Mouse (Mus musculus) lung, embryonic 16.5 days (tissue): ENCODE data around the gene Tmem234. TPM values are rescaled to one million over a fixed set of nuclear protein-coding genes. Genes with fewer than 3 reads are reported as not detected.
"Not testable (repeated sequence)": the region's sequence is repeated elsewhere in the genome, so short reads cannot be mapped to it uniquely, and the experiment has no call there.

Experiments used
- ATAC-seq: fragments of 200-750 bp; cut with Nextera tagmentation; 2 replicates; pipeline ENCODE4 v1.8.0; 2017; ENCODE audit warnings: low read depth, mild to moderate bottlenecking, moderate library complexity
- H3K27ac ChIP-seq: fragments of 300-500 bp; sonication (generic); 2 replicates; pipeline ENCODE4 v1.5.1; 2014; ENCODE audit warnings: mild to moderate bottlenecking, control low read depth, low read length
- H3K27me3 ChIP-seq: fragments of 300-500 bp; sonication (generic); 2 replicates; pipeline ENCODE4 v1.6.1; 2014; ENCODE audit warnings: low read depth, low read length, mixed read lengths; ENCODE audit not compliant: control insufficient read depth, insufficient read depth
- H3K36me3 ChIP-seq: fragments of 300-500 bp; sonication (generic); 2 replicates; pipeline ENCODE4 v1.6.1; 2014; ENCODE audit warnings: low read length; ENCODE audit not compliant: control insufficient read depth, insufficient read depth
- H3K4me1 ChIP-seq: fragments of 300-500 bp; sonication (generic); replicated peaks from 2 replicates; pipeline ENCODE4 v1.6.1; 2014; ENCODE audit warnings: low read length, mixed read lengths; ENCODE audit not compliant: control insufficient read depth, insufficient read depth
- H3K4me2 ChIP-seq: fragments of 300-500 bp; sonication (generic); 2 replicates; pipeline ENCODE4 v1.6.1; 2014; ENCODE audit warnings: low read depth, low read length, control low read depth
- H3K4me3 ChIP-seq: fragments of 300-500 bp; sonication (generic); 2 replicates; pipeline ENCODE4 v1.5.1; 2014; ENCODE audit warnings: mild to moderate bottlenecking, low read length, control low read depth
- H3K9ac ChIP-seq: fragments of 300-500 bp; sonication (generic); 2 replicates; pipeline ENCODE4 v1.6.1; 2014; ENCODE audit warnings: low read length, control low read depth
- H3K9me3 ChIP-seq: fragments of 300-500 bp; sonication (generic); 2 replicates; pipeline ENCODE4 v1.6.1; 2016; ENCODE audit warnings: low read length; ENCODE audit not compliant: control insufficient read depth
- WGBS: fragments of 180-500 bp; shearing (Covaris S2); extraction: QIAGEN DNeasy Blood & Tissue Kit; methylation state at CpG from one replicate; pipeline ENCODE4 v1.1.7; 2014; 5-methylcytosine and 5-hydroxymethylcytosine counted together
- polyA plus RNA-seq: library from polyadenylated mRNA; unstranded; fragments of >200 nt; fragmentation: Nextera tagmentation; extraction: Ambion mirVana; gene quantifications from 2 replicates; pipeline ENCODE4 v1.2.1, GENCODE M21; 2015

Tmem234 gene
- 190 and 198 TPM in 2 replicates for polyA plus RNA-seq

- WGBS = under 1% methylated on average over 73 of the region's 74 CpGs
- peak; percentile 93 for ATAC-seq
- Histone ChIP-seq H3K27ac (peak within 1 kb of the TSS; percentile 73), H3K9ac (peak within 1 kb of the TSS; percentile 95), H3K4me3 (peak within 1 kb of the TSS; percentile 92), H3K4me1 (peaks cover 15% of the 10 kb centered on the region), H3K27me3 (no peaks in the 10 kb centered on the region), H3K36me3 (peaks cover 24% of the 10 kb centered on the region; the same call in 1 of the 2 replicates), H3K9me3 (no peaks in the 10 kb centered on the region), H3K4me2 (peak within 1 kb of the TSS; percentile 78)
Observed at GRCm38 (mm10) chr4:129600233-129601158, at the start of gene Tmem234, which contains the start of gene Eif3i. Gene Tmem234, plus strand, starts transcription at chr4:129600668. Gene Eif3i, minus strand, starts transcription at chr4:129600648.

DNA sequence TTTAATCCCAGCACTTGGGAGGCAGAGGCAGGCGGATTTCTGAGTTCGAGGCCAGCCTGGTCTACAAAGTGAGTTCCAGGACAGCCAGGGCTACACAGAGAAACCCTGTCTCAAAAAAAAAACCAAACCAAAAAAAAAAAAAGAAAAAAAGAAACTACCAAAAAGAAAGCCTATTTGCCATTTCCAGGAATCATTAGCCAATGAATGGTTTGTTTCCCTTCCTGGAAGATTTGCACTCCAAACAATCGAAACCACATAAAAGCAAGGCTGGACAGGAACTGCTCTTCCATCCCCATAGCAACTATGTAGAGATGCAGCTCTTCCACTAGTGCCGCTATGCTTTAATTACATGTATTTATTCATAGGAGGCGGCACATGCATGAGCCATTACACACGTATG is 46.0 kb upstream of the Tmem234 start:
- ATAC-seq, H3K4me2 ChIP-seq, H3K36me3 ChIP-seq, H3K9me3 ChIP-seq, H3K27me3 ChIP-seq, H3K27ac ChIP-seq, H3K9ac ChIP-seq, H3K4me3 ChIP-seq: not testable (repeated sequence)
- H3K4me1 ChIP-seq = peaks cover 14% of the 10 kb centered on the region
- 80% methylated on average over 4 of the region's 6 CpGs for WGBS

GRCm38 (mm10) chr4:129555421-129555861 is 45.0 kb upstream of the Tmem234 start:
- Histone ChIP-seq H3K27ac (no peak overlapping the region), H3K9ac (peak overlapping the region; percentile 76), H3K4me1 (peaks cover 14% of the 10 kb centered on the region), H3K36me3 (no peaks in the 10 kb centered on the region), H3K27me3 (peaks cover 2% of the 10 kb centered on the region; the same call in 1 of the 2 replicates), H3K4me3 (peak overlapping the region; percentile 64), H3K4me2 (peak overlapping the region; percentile 97), H3K9me3 (no peaks in the 10 kb centered on the region)
- 3% methylated on average over 16 of the region's 16 CpGs for WGBS
- peak; percentile 8; the same call in 1 of the 2 replicates for ATAC-seq

- H3K9ac ChIP-seq = peak overlapping the region; percentile 76
- H3K27me3 ChIP-seq = peaks cover 2% of the 10 kb centered on the region; the same call in 1 of the 2 replicates
- H3K36me3 ChIP-seq = no peaks in the 10 kb centered on the region
- peak overlapping the region; percentile 97 for H3K4me2 ChIP-seq
- H3K27ac ChIP-seq = peak overlapping the region; percentile 63
- H3K9me3 ChIP-seq = no peaks in the 10 kb centered on the region
- peak; percentile 70 for ATAC-seq
- H3K4me3 ChIP-seq = peak overlapping the region; percentile 64
- WGBS = under 1% methylated on average over 24 of the region's 24 CpGs
- H3K4me1 ChIP-seq = peaks cover 14% of the 10 kb centered on the region
Observed at GRCm38 (mm10) chr4:129555862-129556531, 44.5 kb upstream of the Tmem234 start.

DNA sequence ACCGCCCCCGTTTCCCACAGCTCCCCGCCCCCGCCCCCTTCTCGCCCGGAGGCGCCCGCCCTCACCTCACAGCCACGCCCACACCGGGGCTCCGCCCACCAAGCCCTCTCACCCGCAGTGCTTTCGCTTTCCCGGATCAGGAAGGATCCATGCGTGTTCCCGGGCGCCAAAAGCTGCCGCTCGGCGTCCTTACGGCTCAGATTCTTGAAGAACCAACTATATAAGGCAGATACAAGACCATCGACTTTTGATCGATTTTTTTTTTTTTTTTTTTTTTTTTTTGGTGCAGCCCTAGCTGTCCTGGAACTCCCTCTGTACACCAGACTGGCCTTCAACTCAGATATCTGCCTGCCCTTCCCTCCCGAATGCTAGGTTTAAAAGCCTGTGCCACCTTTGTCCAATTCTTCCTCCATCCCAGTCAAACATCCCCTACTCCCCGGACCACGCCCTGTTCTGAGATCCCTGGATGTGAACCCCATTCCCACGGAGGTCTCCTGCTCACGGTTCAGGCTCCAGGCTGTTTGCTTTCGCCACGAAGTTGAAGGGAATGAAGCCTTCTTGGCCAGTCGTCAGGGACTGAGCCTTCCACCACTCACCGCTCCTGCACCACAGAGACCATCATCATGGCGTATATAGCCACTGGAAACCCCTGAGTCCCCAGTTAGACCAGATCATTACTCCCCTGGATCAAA is 43.8 kb upstream of the Tmem234 start:
- 7% methylated on average over 30 of the region's 33 CpGs for WGBS
- Histone ChIP-seq H3K27ac (peak overlapping the region; percentile 63), H3K27me3 (peaks cover 2% of the 10 kb centered on the region; the same call in 1 of the 2 replicates), H3K4me3 (peak overlapping the region; percentile 64), H3K4me1 (peaks cover 14% of the 10 kb centered on the region), H3K4me2 (peak overlapping the region; percentile 97), H3K9me3 (no peaks in the 10 kb centered on the region), H3K36me3 (no peaks in the 10 kb centered on the region), H3K9ac (peak overlapping the region; percentile 76)
- ATAC-seq = peak; percentile 93

- ATAC-seq = peak; percentile 2; the same call in 1 of the 2 replicates
- peak overlapping the region; percentile 76 for H3K9ac ChIP-seq
- H3K36me3 ChIP-seq = no peaks in the 10 kb centered on the region
- peaks cover 2% of the 10 kb centered on the region; the same call in 1 of the 2 replicates for H3K27me3 ChIP-seq
- H3K4me2 ChIP-seq = peak overlapping the region; percentile 97
- H3K4me3 ChIP-seq = peak overlapping the region; percentile 64
- H3K9me3 ChIP-seq = no peaks in the 10 kb centered on the region
- H3K4me1 ChIP-seq = peaks cover 14% of the 10 kb centered on the region
- peak overlapping the region; percentile 63 for H3K27ac ChIP-seq
- 65% methylated on average over 9 of the region's 9 CpGs for WGBS
Observed at GRCm38 (mm10) chr4:129557256-129557808, 43.1 kb upstream of the Tmem234 start.

DNA sequence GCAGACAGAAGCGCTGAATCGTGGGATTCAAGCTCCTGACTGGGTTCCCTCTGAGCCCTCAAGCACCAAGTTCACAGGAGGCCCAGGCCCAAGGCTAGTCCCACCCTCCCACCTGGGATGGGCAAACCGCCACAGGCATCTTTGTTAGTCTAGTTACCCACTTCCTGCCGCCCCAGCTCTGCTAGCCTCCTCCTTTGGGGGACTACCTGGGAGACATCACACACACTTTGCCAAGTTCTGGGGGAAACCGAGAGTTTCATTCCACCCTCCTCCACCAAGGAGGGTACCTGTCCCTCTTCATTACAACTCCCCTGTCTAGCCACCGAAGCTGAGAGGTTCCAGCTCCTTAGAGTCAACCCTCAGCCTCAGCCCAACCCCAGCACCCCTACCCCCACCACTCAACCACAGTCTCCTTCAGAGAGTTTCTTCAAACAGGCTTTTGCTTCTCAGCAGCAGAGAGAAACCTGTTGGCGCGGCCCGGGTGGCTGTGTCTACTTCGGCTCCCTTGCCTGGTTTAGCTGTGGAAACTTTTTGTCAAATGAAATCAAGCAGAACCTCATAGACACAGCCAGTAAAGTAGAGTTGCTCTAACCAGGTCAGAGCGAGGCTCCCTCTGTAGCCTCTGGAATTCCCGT is 42.0 kb upstream of the Tmem234 start:
- peaks cover 14% of the 10 kb centered on the region for H3K4me1 ChIP-seq
- H3K27me3 ChIP-seq = peaks cover 2% of the 10 kb centered on the region; the same call in 1 of the 2 replicates
- no peak overlapping the region for H3K4me2 ChIP-seq
- H3K27ac ChIP-seq = no peak overlapping the region
- WGBS = 71% methylated on average over 12 of the region's 12 CpGs
- H3K36me3 ChIP-seq = no peaks in the 10 kb centered on the region
- H3K9ac ChIP-seq = no peak overlapping the region
- no peaks in the 10 kb centered on the region for H3K9me3 ChIP-seq
- ATAC-seq = no peak
- H3K4me3 ChIP-seq = no peak overlapping the region

DNA sequence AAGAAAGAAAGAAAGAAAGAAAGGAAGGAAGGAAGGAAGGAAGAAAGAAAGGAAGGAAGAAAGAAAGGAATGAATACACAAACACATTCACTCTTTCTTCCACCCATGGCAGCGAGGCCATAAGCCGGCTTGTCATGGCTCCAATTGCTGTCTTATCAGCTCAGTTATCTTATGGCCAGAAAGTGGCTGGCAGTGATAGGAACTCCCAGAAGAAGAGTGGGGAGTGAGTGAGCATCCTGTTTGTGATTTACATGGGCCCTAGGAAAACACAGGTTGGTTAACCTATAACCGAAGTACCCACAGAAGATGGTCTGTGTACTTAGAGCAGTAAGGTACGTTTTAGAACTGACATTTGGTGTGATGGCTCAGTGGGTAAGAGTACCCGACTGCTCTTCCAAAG is 39.3 kb upstream of the Tmem234 start:
- Histone ChIP-seq H3K4me3 (no peak overlapping the region), H3K4me2 (no peak overlapping the region), H3K27me3 (no peaks in the 10 kb centered on the region), H3K36me3 (no peaks in the 10 kb centered on the region), H3K27ac (no peak overlapping the region), H3K4me1 (peaks cover 7% of the 10 kb centered on the region), H3K9ac (no peak overlapping the region), H3K9me3 (no peaks in the 10 kb centered on the region)
- no peak for ATAC-seq
- WGBS = 70% methylated on average over 5 of the region's 5 CpGs
